Comparison of ENCODE assay signal across 9 mouse cellular contexts in genomic region chr11:79080965-79081891, GRCm38 (mm10).
DNase-seq lines count a peak whose midpoint lies in the region; ATAC-seq and TF ChIP-seq lines count a peak whose summit lies in the region.
"Had no signal": no experiment of that assay in that cellular context is flagged by ENCODE, and none has a peak within 500 bp of the region (broad histone marks: within the 10 kb centered on the region; RNA-seq: fewer than 3 reads in every experiment).

No protein-coding gene starts in this region.

- DNase-seq in heart, adult 11 months: peak; percentile 98
- no peak for DNase-seq in intestine, embryonic 14.5 days (ENCODE audit: low spot score)
- DNase-seq in lung, postnatal 25 days (ENCODE audit: low spot score): peak; percentile 73
- DNase-seq in T-cell, adult 2 months (ENCODE audit: low spot score): no peak
- no peak for DNase-seq in frontal cortex, postnatal 36 days (ENCODE audit: low spot score in 2 of 2)
- no peak for DNase-seq in right cerebral cortex, adult 18-20 months

- WGBS in heart, embryonic 12.5 days: 59% methylated on average over 16 of the region's 16 CpGs
- 37% methylated on average over 16 of the region's 16 CpGs for WGBS in bone marrow, adult 2 months
- WGBS in intestine, embryonic 14.5 days: 58% methylated on average over 16 of the region's 16 CpGs

- no peak overlapping the region for H3K4me2 ChIP-seq in heart, embryonic 12.5 days
- H3K4me2 ChIP-seq in intestine, embryonic 14.5 days (ENCODE audit: low read length): no peak overlapping the region
- H3K4me2 ChIP-seq: limb, embryonic 13.5 days had no signal

- no peaks in the 10 kb centered on the region for H3K27me3 ChIP-seq in heart, embryonic 12.5 days (replicated peaks)
- no peaks in the 10 kb centered on the region for H3K27me3 ChIP-seq in intestine, embryonic 14.5 days (replicated peaks; ENCODE audit: control insufficient read depth, insufficient read depth, low read length)
- H3K27me3 ChIP-seq: limb, embryonic 13.5 days had no signal

- H3K27ac ChIP-seq in heart, embryonic 12.5 days (ENCODE audit: poor library complexity, severe bottlenecking): no peak overlapping the region
- H3K27ac ChIP-seq in bone marrow, adult 2 months (ENCODE audit: control insufficient read depth, insufficient read depth, low read depth, low read length, poor library complexity): peak overlapping the region; percentile 6; the same call in 1 of the 2 replicates
- 0 out of 2 replicates have a peak overlapping the region, but pooled peaks have one; percentile 38 for H3K27ac ChIP-seq in intestine, embryonic 14.5 days (ENCODE audit: low read depth)
- H3K27ac ChIP-seq: limb, embryonic 13.5 days had no signal

- H3K9ac ChIP-seq in heart, embryonic 12.5 days: no peak overlapping the region
- no peak overlapping the region for H3K9ac ChIP-seq in intestine, embryonic 14.5 days (ENCODE audit: low read length)
- H3K9ac ChIP-seq: limb, embryonic 13.5 days had no signal

- no peak overlapping the region for H3K4me3 ChIP-seq in heart, embryonic 12.5 days
- H3K4me3 ChIP-seq in bone marrow, adult 2 months (replicated peaks; ENCODE audit: control insufficient read depth, low read depth, low read length): no peak overlapping the region
- H3K4me3 ChIP-seq in intestine, embryonic 14.5 days (ENCODE audit: low read depth, low read length): no peak overlapping the region
- H3K4me3 ChIP-seq: limb, embryonic 13.5 days had no signal

- H3K4me1 ChIP-seq in heart, embryonic 12.5 days (replicated peaks): peaks cover 83% of the 10 kb centered on the region
- peaks cover 14% of the 10 kb centered on the region for H3K4me1 ChIP-seq in bone marrow, adult 2 months (ENCODE audit: control insufficient read depth, insufficient read depth, low read length)
- H3K4me1 ChIP-seq in intestine, embryonic 14.5 days (replicated peaks; ENCODE audit: control insufficient read depth, insufficient read depth, low read length): peaks cover 16% of the 10 kb centered on the region

- TF ChIP-seq POLR2A in bone marrow, adult 2 months (IDR thresholded peaks at IDR 0.05; ENCODE audit: borderline replicate concordance, control insufficient read depth, low read depth, low read length): no peak

- H3K36me3 ChIP-seq in heart, embryonic 12.5 days: no peaks in the 10 kb centered on the region
- no peaks in the 10 kb centered on the region for H3K36me3 ChIP-seq in intestine, embryonic 14.5 days (ENCODE audit: control insufficient read depth, insufficient read depth, low read length)
- H3K36me3 ChIP-seq: limb, embryonic 13.5 days had no signal

- TF ChIP-seq CTCF in bone marrow, adult 2 months (IDR thresholded peaks at IDR 0.05; ENCODE audit: control insufficient read depth, insufficient read depth, low read length): no peak

- no peaks in the 10 kb centered on the region for H3K9me3 ChIP-seq in heart, embryonic 12.5 days (replicated peaks)
- no peaks in the 10 kb centered on the region for H3K9me3 ChIP-seq in intestine, embryonic 14.5 days (ENCODE audit: control insufficient read depth, low read length)
- H3K9me3 ChIP-seq: limb, embryonic 13.5 days had no signal

- ATAC-seq in heart, embryonic 12.5 days (ENCODE audit: insufficient number of reproducible peaks, low FRiP score): no peak
- no peak for ATAC-seq in intestine, embryonic 14.5 days (replicated peaks; ENCODE audit: low FRiP score, low TSS enrichment, low read depth)

Comparison
In these comparisons a context has a peak if more than half of its experiments do, and no peak if none do; other contexts are left out.
1. DNase-seq: peak in heart, adult 11 months (single experiment) and lung, postnatal 25 days (single experiment); none in intestine, embryonic 14.5 days (single experiment), T-cell, adult 2 months (single experiment), frontal cortex, postnatal 36 days (0 of 2) and right cerebral cortex, adult 18-20 months (single experiment).